Mouse (Mus musculus): ENCODE data around the gene Mcm7. TPM values are rescaled to one million over a fixed set of nuclear protein-coding genes. Genes with fewer than 3 reads are reported as not detected.
"Not testable (repeated sequence)": the region's sequence is repeated elsewhere in the genome, so short reads cannot be mapped to it uniquely, and the experiment has no call there.

Gene Mcm7
- 93.3 and 95.3 TPM in 2 replicates for polyA plus RNA-seq (2015; fragmentation: Nextera tagmentation; extraction: Ambion mirVana)

GRCm38 (mm10) chr5:138171695-138172491 lies at the start of gene Mcm7, which contains the start of gene Ap4m1:
Mcm7 (minus strand) TSS chr5:138172422.
Ap4m1 (plus strand) TSS chr5:138172002.
- Histone ChIP-seq H3K27me3 (replicated peaks) (no peaks in the 10 kb centered on the region), H3K9me3 (no peaks in the 10 kb centered on the region), H3K4me3 (peak within 1 kb of the TSS; percentile 61), H3K4me1 (peaks cover 30% of the 10 kb centered on the region), H3K27ac (peak within 1 kb of the TSS; percentile 91), H3K9ac (peak within 1 kb of the TSS; percentile 51), H3K36me3 (replicated peaks) (peaks cover 25% of the 10 kb centered on the region), H3K4me2 (peak within 1 kb of the TSS; percentile 97)
- under 1% methylated on average over 54 of the region's 54 CpGs for WGBS
- ATAC-seq (replicated peaks): peak; percentile 96

GRCm38 (mm10) chr5:138219864-138220263 lies 47.6 kb upstream of the Mcm7 start:
- Histone ChIP-seq H3K9me3 (no peaks in the 10 kb centered on the region), H3K36me3 (replicated peaks) (no peaks in the 10 kb centered on the region), H3K27ac (no peak overlapping the region), H3K4me2 (no peak overlapping the region), H3K4me3 (no peak overlapping the region), H3K9ac (no peak overlapping the region), H3K27me3 (replicated peaks) (no peaks in the 10 kb centered on the region), H3K4me1 (no peaks in the 10 kb centered on the region)
- ATAC-seq (replicated peaks): no peak
- WGBS: 74% methylated on average over 2 of the region's 2 CpGs

- not testable (repeated sequence) for H3K27me3 ChIP-seq (replicated peaks); H3K4me3 ChIP-seq
- 94% methylated on average over 13 of the region's 13 CpGs for WGBS
Measured at GRCm38 (mm10) chr5:138216632-138217031, 44.4 kb upstream of the Mcm7 start.

DNA sequence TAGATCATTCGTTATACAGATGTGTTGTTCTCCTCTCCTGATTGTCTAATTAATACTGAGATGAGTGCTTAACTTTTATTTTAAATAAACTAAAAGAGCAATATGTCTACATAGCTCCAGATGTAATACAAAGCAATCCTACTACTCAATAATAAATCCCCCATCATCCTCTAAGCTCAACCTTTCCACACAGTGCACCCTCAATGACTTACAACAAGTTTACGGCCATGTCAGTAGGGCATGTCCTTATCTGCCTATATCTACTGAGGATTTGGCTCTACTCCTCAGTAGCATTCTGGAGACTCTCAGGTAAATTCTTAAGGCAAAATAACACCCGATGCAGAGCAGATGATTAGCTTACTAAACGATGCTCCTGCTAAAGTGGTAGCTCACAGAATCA lies 35.7 kb upstream of the Mcm7 start:
- no peak for ATAC-seq (replicated peaks)
- H3K4me1 ChIP-seq: no peaks in the 10 kb centered on the region
- H3K4me3 ChIP-seq: no peak overlapping the region
- 87% methylated on average over 4 of the region's 4 CpGs for WGBS
- H3K36me3 ChIP-seq (replicated peaks): no peaks in the 10 kb centered on the region
- H3K27ac ChIP-seq: no peak overlapping the region
- H3K9me3 ChIP-seq: no peaks in the 10 kb centered on the region; the same call in 1 of the 2 replicates
- H3K4me2 ChIP-seq: no peak overlapping the region
- H3K9ac ChIP-seq: no peak overlapping the region
- H3K27me3 ChIP-seq (replicated peaks): no peaks in the 10 kb centered on the region

More at GRCm38 (mm10) chr5:138216632-138217031, 44.4 kb upstream of the Mcm7 start:
- not testable (repeated sequence) for H3K36me3 ChIP-seq (replicated peaks); H3K9ac ChIP-seq; H3K4me1 ChIP-seq; H3K4me2 ChIP-seq; H3K27ac ChIP-seq; ATAC-seq (replicated peaks); H3K9me3 ChIP-seq

DNA sequence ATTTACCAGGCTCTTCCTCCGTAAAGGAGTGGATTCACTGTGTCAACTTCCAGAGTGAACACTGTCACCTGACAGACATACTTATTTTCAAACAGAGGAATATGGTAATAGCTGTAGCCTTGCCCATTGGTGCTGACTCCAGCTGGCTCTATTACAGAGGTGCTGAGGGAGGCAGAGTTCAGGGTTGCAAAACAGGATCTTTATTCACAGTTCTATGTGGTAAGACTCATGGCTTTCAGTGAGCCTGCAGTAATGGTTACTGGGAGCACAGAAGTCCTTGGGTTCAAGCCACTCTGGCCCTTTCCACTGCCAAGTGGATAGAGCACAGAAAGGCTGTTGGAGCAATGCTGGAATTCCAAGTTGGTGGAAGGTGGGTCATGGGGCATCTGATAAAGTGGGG lies 35.0 kb upstream of the Mcm7 start:
- H3K36me3 ChIP-seq (replicated peaks): no peaks in the 10 kb centered on the region
- H3K27me3 ChIP-seq (replicated peaks): no peaks in the 10 kb centered on the region
- H3K27ac ChIP-seq: no peak overlapping the region
- no peak overlapping the region for H3K4me3 ChIP-seq
- ATAC-seq (replicated peaks): no peak
- no peaks in the 10 kb centered on the region for H3K4me1 ChIP-seq
- H3K9me3 ChIP-seq: no peaks in the 10 kb centered on the region; the same call in 1 of the 2 replicates
- no peak overlapping the region for H3K9ac ChIP-seq
- no peak overlapping the region for H3K4me2 ChIP-seq
- 79% methylated on average over 1 of the region's 1 CpGs for WGBS

- no peak overlapping the region for H3K4me3 ChIP-seq
- H3K4me2 ChIP-seq: no peak overlapping the region
- no peaks in the 10 kb centered on the region for H3K27me3 ChIP-seq (replicated peaks)
- H3K9me3 ChIP-seq: no peaks in the 10 kb centered on the region; the same call in 1 of the 2 replicates
- no peak overlapping the region for H3K9ac ChIP-seq
- ATAC-seq (replicated peaks): no peak
- no peak overlapping the region for H3K27ac ChIP-seq
- H3K36me3 ChIP-seq (replicated peaks): no peaks in the 10 kb centered on the region
- 78% methylated on average over 3 of the region's 3 CpGs for WGBS
- no peaks in the 10 kb centered on the region for H3K4me1 ChIP-seq
Measured at GRCm38 (mm10) chr5:138202086-138202485, 29.9 kb upstream of the Mcm7 start.

DNA sequence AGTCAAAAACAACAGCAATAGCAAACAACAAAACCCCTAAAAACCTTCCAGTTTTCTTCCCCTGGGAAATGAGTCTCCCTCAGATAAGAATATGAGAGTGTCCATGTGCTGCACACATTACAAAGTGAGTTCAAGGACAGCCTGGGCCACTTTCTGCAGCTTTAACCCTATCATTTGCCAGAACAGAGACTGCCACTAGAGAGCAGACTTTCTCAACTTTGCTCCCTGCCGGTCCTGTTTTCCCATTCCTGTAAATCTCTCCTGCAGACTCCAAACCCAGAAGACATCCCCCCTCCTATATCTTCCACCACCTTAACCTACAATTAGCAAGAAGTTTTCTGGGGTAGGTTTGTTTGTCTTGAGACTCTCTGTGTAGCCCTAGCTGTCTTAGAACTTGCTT lies 27.4 kb upstream of the Mcm7 start:
- no peak overlapping the region for H3K4me3 ChIP-seq

GRCm38 (mm10) chr5:138195463-138195862 lies 23.2 kb upstream of the Mcm7 start:
- 70% methylated on average over 7 of the region's 7 CpGs for WGBS
- no peak for ATAC-seq (replicated peaks)

More for the DNA sequence above, 27.4 kb upstream of the Mcm7 start:
- no peak for ATAC-seq (replicated peaks)
- Histone ChIP-seq H3K27me3 (replicated peaks) (no peaks in the 10 kb centered on the region), H3K4me2 (no peak overlapping the region), H3K4me1 (peaks cover 13% of the 10 kb centered on the region), H3K27ac (no peak overlapping the region), H3K9ac (no peak overlapping the region), H3K36me3 (replicated peaks) (no peaks in the 10 kb centered on the region), H3K9me3 (no peaks in the 10 kb centered on the region; the same call in 1 of the 2 replicates)
- WGBS: 5% methylated on average over 1 of the region's 1 CpGs

DNA sequence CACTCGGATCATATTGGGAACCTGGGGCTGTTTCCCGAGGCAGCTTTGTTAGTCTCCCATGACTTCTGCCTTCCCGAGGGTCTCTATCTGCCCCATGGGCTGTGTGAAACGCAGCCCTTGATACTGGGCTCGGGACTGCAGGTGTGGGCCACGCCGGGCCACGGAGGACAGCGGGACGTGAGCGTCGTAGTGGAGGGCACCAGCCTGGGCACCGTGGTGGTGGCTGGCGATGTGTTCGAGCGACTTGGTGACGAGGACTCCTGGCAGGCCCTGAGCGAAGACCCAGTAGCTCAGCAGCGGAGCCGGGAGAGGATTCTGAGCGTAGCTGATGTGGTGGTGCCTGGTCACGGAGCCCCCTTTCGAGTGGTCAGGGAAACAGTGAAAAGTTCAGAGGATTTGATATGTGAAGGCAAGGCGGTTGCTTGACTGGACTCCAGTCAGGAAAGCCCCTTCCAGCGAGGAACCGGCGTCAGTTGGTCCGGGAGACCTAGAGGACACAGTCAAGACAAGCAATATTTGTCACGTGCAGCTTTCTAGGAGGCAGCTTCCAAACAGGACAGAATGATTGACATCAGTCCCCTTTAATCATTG lies 22.6 kb upstream of the Mcm7 start:
- Histone ChIP-seq H3K27ac (peak overlapping the region; percentile 92), H3K27me3 (replicated peaks) (no peaks in the 10 kb centered on the region), H3K4me1 (peaks cover 21% of the 10 kb centered on the region), H3K36me3 (replicated peaks) (peaks cover 12% of the 10 kb centered on the region), H3K4me2 (peak overlapping the region; percentile 66), H3K9ac (peak overlapping the region; percentile 86), H3K4me3 (peak overlapping the region; percentile 73), H3K9me3 (no peaks in the 10 kb centered on the region)
- ATAC-seq (replicated peaks): peak; percentile 72
- WGBS: 1% methylated on average over 29 of the region's 29 CpGs

More at GRCm38 (mm10) chr5:138195463-138195862, 23.2 kb upstream of the Mcm7 start:
- Histone ChIP-seq H3K4me1 (peaks cover 21% of the 10 kb centered on the region), H3K4me2 (peak overlapping the region; percentile 66), H3K4me3 (peak overlapping the region; percentile 73), H3K9me3 (no peaks in the 10 kb centered on the region), H3K36me3 (replicated peaks) (peaks cover 12% of the 10 kb centered on the region), H3K9ac (peak overlapping the region; percentile 86), H3K27me3 (replicated peaks) (no peaks in the 10 kb centered on the region), H3K27ac (peak overlapping the region; percentile 92)

DNA sequence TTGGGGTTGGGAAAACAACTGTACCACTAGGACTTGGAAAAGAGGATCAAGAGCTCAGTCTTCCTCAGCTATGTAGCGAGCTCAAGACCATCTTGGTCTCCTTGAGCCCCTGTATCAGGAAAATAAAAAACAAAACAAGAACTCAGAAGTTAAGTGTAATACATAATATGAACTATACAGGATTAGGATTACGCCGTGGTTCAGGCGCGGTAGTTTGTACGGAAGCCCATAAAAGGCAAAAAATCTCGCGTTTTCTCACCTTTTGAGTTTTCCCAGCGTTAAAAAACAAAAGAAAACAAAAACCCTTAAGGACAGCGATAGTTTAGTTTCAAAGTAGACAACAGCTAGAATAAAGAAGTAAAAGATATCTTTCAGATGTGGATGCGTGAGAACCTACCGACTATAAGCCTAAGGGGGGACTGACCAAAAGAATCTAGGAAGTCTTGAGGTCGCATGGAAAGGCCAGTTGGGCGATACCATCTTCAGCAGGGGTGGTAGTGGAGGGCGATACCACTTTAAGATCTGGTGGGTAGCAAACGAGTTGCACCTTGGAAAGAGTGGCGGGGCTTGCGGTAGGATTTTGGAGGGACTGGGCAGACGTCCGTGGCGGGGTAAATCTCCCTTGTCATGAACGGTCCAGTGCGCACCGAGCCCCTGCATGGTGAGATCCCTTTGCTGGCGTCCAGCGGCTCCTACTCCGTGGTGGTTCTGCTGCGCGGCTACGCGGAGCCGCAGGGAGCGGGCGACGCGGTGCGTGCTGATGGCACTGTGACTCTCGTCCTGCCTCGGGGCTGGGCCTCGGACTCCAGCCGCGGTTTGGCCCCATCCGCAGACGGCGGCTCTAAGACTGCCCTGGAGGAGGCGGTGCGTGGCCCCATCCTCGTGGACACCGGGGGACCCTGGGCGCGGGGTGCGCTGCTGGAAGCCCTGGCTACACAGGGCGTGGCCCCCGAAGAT lies 21.8 kb upstream of the Mcm7 start, which contains the start of gene Mblac1:
Gene Mblac1, plus strand, starts transcription at position 544 of the 957 bp plus-strand sequence.
- Histone ChIP-seq H3K9ac (peak within 1 kb of the TSS; percentile 86), H3K27me3 (replicated peaks) (no peaks in the 10 kb centered on the region), H3K36me3 (replicated peaks) (peaks cover 12% of the 10 kb centered on the region), H3K4me1 (peaks cover 21% of the 10 kb centered on the region), H3K9me3 (no peaks in the 10 kb centered on the region), H3K4me2 (peak within 1 kb of the TSS; percentile 66), H3K27ac (peak within 1 kb of the TSS; percentile 92), H3K4me3 (peak within 1 kb of the TSS; percentile 73)
- 6% methylated on average over 54 of the region's 54 CpGs for WGBS
- peak; percentile 87 for ATAC-seq (replicated peaks)

- peak; percentile 86 for ATAC-seq (replicated peaks)
- peak overlapping the region; percentile 71 for H3K9ac ChIP-seq
- peak overlapping the region; percentile 71 for H3K4me2 ChIP-seq
- H3K27me3 ChIP-seq (replicated peaks): no peaks in the 10 kb centered on the region
- H3K4me3 ChIP-seq: peak overlapping the region; percentile 71
- peaks cover 15% of the 10 kb centered on the region for H3K36me3 ChIP-seq (replicated peaks)
- no peaks in the 10 kb centered on the region for H3K9me3 ChIP-seq
- H3K4me1 ChIP-seq: peaks cover 22% of the 10 kb centered on the region
- peak overlapping the region; percentile 84 for H3K27ac ChIP-seq
- 0% methylated on average over 10 of the region's 10 CpGs for WGBS
Measured at GRCm38 (mm10) chr5:138187661-138188306, 15.6 kb upstream of the Mcm7 start.
